Mouse (Mus musculus): ENCODE results near the gene Ccdc30.

- TF ChIP-seq EP300 (IDR thresholded peaks at IDR 0.05; ENCODE audit: insufficient read depth, low read depth, low read length): no peak
- TF ChIP-seq POLR2A (IDR thresholded peaks at IDR 0.05; ENCODE audit: insufficient read depth, low read depth, low read length): no peak
- no peak for TF ChIP-seq CTCF (IDR thresholded peaks at IDR 0.05)
Observed at GRCm38 (mm10) chr4:119437936-119438335, 22.6 kb upstream of the Ccdc30 start.
